Mouse (Mus musculus): ENCODE measurements around the gene Bsdc1. TPM values are rescaled to one million over a fixed set of nuclear protein-coding genes. Genes with fewer than 3 reads are reported as not detected.

Gene Bsdc1
- polyA plus RNA-seq, 1 experiment = 31.5 TPM

DNA sequence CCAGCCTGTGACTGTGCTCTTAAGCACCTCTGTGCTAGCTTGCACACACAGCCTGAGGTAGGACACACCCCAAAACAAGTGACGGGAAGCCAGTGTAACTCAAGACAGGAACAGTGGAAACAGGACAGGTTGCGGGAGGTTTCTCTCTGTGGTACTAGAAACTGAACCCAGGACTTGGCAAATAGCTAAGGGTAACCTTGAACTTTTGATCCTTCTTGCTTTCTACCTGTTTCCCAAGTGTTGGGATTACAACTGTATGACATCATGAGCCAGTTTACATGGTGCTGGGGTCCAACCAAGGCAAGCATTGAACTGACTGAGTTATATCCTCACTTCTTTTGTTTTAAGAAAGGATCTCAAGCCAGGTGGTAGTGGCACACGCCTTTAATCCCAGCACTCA lies 18.5 kb downstream of the Bsdc1 start:
- H3K4me1 ChIP-seq (ENCODE audit: control insufficient read depth, insufficient read depth, insufficient read length) = no peaks in the 10 kb centered on the region
- no peak overlapping the region for H3K27ac ChIP-seq (ENCODE audit: insufficient read depth, low read length)
- 95% methylated on average over 3 of the region's 3 CpGs for WGBS
- DNase-seq (ENCODE audit: low read depth in 1 of 2, low spot score in 2 of 2) = no peak
- no peaks in the 10 kb centered on the region for H3K27me3 ChIP-seq (ENCODE audit: control insufficient read depth, insufficient read depth, low read length)
- no peak for TF ChIP-seq POLR2A (IDR thresholded peaks at IDR 0.05; ENCODE audit: low read depth, low read length)
- no peak for TF ChIP-seq CTCF (IDR thresholded peaks at IDR 0.05; ENCODE audit: extremely low read depth, insufficient read depth, insufficient read length, insufficient replicate concordance)
- H3K36me3 ChIP-seq (ENCODE audit: control insufficient read depth, insufficient read depth, low read length) = peaks cover 32% of the 10 kb centered on the region
- H3K4me3 ChIP-seq (ENCODE audit: extremely low read depth, insufficient read depth, insufficient read length) = no peak overlapping the region

DNA sequence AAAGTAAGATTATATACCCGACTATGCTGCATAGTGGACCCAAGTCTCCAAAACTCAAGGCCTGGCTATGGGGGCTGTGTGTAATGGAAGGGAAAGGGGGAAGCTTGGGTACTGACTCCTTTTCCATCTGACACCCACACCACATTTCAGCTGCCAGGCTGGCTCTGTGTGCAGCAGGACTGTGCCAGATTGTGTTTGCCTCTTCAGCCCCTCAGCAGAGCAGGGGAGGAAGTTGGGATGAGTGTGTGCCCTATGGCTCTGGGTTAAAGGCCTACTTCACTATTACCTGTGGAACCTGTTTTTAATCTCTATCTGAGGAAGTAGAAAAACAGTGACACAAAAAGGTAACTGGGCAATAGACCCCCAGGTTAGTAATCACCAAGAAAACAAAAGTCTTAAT lies 19.7 kb downstream of the Bsdc1 start:
- no peak for DNase-seq (ENCODE audit: low read depth in 1 of 2, low spot score in 2 of 2)
- no peaks in the 10 kb centered on the region for H3K4me1 ChIP-seq (ENCODE audit: control insufficient read depth, insufficient read depth, insufficient read length)
- no peak for TF ChIP-seq CTCF (IDR thresholded peaks at IDR 0.05; ENCODE audit: extremely low read depth, insufficient read depth, insufficient read length, insufficient replicate concordance)
- no peaks in the 10 kb centered on the region for H3K27me3 ChIP-seq (ENCODE audit: control insufficient read depth, insufficient read depth, low read length)
- 90% methylated on average over 1 of the region's 1 CpGs for WGBS
- H3K27ac ChIP-seq (ENCODE audit: insufficient read depth, low read length) = no peak overlapping the region
- H3K4me3 ChIP-seq (ENCODE audit: extremely low read depth, insufficient read depth, insufficient read length) = no peak overlapping the region
- H3K36me3 ChIP-seq (ENCODE audit: control insufficient read depth, insufficient read depth, low read length) = peaks cover 36% of the 10 kb centered on the region

DNA sequence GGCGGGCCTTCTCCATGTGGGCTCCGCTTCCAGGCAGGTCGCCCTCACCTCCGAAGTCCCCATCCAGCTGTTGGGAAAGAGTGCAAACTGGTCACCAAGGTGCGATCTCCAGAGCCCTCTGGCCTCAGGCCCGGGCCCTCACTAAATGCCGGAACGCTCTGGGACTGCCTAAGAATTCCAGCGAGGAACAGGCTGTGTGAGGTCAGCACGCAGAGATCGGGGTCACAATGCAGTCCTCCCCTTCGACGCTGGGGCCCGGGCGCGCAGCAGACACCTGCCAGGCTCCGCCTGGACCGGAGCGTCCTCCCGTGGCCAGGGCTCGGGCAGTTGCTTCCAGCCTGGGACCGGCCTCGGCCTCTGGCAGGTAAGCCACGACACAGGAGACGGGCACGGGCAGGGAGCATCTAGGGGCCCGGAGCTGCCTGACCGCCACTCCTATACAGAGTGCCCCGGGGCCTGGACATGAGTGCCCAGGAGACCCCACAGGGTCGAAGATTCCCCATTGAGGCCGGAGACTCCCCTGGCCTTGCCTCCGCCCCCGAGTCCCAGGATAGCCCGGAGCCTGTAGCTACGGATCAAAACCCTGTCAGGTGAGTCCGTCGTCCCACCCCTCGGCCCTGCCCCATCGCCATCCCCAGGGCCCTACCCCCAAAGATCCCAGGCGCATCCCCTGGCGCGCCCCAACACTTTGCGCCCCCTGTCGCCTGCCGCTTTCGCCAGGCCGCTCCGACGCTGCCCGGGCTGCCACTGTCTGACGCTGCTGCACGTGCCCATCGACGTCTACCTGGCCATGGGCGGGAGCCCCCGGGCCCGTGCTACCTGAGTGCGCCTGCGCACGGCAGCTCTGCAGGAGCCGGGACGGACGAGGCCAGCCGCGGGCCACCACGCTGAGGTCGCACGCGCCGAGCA lies 29.8 kb downstream of the Bsdc1 start, which contains the start of the genes Tssk3 and Fam229a:
TSS of gene Tssk3 (minus strand) at position 51 of the 909 bp plus-strand sequence.
TSS of gene Fam229a (plus strand) at position 219 of the 909 bp plus-strand sequence.
- Histone ChIP-seq H3K36me3 (ENCODE audit: control insufficient read depth, insufficient read depth, low read length) (peaks cover 16% of the 10 kb centered on the region), H3K4me1 (ENCODE audit: control insufficient read depth, insufficient read depth, insufficient read length) (peaks cover 10% of the 10 kb centered on the region), H3K27me3 (ENCODE audit: control insufficient read depth, insufficient read depth, low read length) (peaks cover 1% of the 10 kb centered on the region; the same call in 1 of the 2 replicates), H3K27ac (ENCODE audit: insufficient read depth, low read length) (no peak within 1 kb of the TSS), H3K4me3 (ENCODE audit: extremely low read depth, insufficient read depth, insufficient read length) (0 out of 2 replicates have a peak within 1 kb of the TSS, but pooled peaks have one; percentile 1)
- no peak for DNase-seq (ENCODE audit: low read depth in 1 of 2, low spot score in 2 of 2)
- TF ChIP-seq POLR2A (IDR thresholded peaks at IDR 0.05; ENCODE audit: low read depth, low read length) (no peak), CTCF (IDR thresholded peaks at IDR 0.05; ENCODE audit: extremely low read depth, insufficient read depth, insufficient read length, insufficient replicate concordance) (no peak)
- WGBS = 32% methylated on average over 70 of the region's 70 CpGs

DNA sequence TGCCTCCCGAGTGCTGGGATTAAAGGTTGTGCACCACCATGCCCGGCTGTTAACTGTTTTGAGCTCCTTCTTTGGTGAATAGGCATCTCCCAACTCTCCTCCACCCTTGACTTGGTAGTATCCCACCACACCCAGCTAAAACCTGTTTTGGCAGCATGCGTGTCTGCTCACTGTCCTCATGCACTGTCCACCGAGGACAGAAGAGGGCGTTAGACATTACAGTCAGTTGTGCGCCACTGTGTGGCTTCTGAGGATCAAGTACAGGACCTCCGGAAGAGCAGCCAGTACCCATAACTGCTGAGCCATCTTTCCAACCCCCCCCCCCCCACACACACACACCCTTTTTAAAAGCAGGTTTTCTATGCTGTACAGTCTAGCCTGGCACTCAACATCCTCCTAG lies 33.3 kb downstream of the Bsdc1 start:
- no peak for DNase-seq (ENCODE audit: low read depth in 1 of 2, low spot score in 2 of 2)
- Histone ChIP-seq H3K36me3 (ENCODE audit: control insufficient read depth, insufficient read depth, low read length) (no peaks in the 10 kb centered on the region), H3K27ac (ENCODE audit: insufficient read depth, low read length) (no peak overlapping the region), H3K4me3 (ENCODE audit: extremely low read depth, insufficient read depth, insufficient read length) (no peak overlapping the region), H3K27me3 (ENCODE audit: control insufficient read depth, insufficient read depth, low read length) (peaks cover 1% of the 10 kb centered on the region; the same call in 1 of the 2 replicates), H3K4me1 (ENCODE audit: control insufficient read depth, insufficient read depth, insufficient read length) (peaks cover 20% of the 10 kb centered on the region)
- WGBS = 81% methylated on average over 7 of the region's 7 CpGs
- no peak for TF ChIP-seq CTCF (IDR thresholded peaks at IDR 0.05; ENCODE audit: extremely low read depth, insufficient read depth, insufficient read length, insufficient replicate concordance)
- no peak for TF ChIP-seq POLR2A (IDR thresholded peaks at IDR 0.05; ENCODE audit: low read depth, low read length)

DNA sequence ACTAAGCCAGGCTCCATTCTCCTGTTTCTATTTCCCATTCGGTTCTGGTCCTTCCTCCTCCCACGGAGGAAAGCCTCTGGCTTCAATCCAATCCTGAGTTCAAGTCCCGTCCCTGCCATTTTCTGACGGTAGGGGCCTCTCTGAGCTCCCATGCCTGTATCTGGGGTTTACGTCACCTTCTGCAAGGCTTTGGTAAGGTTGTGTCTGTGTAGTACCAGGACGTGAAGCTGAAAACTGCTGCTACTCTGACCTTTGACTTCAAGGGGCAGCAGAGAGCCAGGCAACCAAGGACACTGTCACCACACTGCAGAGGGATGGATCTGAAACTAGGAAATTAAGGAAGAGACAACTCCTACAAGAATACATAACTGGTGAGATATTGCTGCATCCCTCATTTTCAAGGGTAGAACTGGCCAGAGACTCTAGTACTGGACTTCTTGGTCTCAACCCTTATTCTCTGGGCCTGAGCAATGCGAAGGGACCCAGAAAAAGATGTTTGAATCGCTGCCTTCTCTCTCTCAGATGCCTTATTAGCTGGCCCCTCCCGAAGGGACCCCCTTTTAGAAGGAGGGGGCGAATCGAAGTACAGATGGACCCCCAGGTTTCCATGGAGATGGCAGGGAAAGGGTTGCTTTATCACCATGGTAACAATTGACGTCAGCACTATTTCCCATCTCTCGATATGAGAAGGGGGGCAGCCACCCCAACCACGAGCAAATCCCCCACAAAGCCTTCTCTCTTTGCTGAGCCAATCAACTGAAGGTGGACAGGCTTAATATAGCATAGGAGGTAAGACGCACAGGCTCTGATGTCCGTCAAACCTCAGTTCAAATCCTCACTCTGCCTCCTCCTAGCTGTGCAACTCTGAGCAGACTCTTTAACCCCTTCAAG lies 34.5 kb downstream of the Bsdc1 start:
- peaks cover 20% of the 10 kb centered on the region for H3K4me1 ChIP-seq (ENCODE audit: control insufficient read depth, insufficient read depth, insufficient read length)
- peak overlapping the region; percentile 59 for H3K27ac ChIP-seq (ENCODE audit: insufficient read depth, low read length)
- TF ChIP-seq CTCF (IDR thresholded peaks at IDR 0.05; ENCODE audit: extremely low read depth, insufficient read depth, insufficient read length, insufficient replicate concordance) = peak; percentile 33; the same call in 1 of the 2 replicates
- no peak for TF ChIP-seq POLR2A (IDR thresholded peaks at IDR 0.05; ENCODE audit: low read depth, low read length)
- WGBS = 25% methylated on average over 16 of the region's 16 CpGs
- H3K36me3 ChIP-seq (ENCODE audit: control insufficient read depth, insufficient read depth, low read length) = no peaks in the 10 kb centered on the region
- peak in 1 of 2 experiments; percentile 31 for DNase-seq (ENCODE audit: low read depth in 1 of 2, low spot score in 2 of 2)
- peaks cover 1% of the 10 kb centered on the region; the same call in 1 of the 2 replicates for H3K27me3 ChIP-seq (ENCODE audit: control insufficient read depth, insufficient read depth, low read length)
- peak overlapping the region; percentile 11; the same call in 1 of the 2 replicates for H3K4me3 ChIP-seq (ENCODE audit: extremely low read depth, insufficient read depth, insufficient read length)

DNA sequence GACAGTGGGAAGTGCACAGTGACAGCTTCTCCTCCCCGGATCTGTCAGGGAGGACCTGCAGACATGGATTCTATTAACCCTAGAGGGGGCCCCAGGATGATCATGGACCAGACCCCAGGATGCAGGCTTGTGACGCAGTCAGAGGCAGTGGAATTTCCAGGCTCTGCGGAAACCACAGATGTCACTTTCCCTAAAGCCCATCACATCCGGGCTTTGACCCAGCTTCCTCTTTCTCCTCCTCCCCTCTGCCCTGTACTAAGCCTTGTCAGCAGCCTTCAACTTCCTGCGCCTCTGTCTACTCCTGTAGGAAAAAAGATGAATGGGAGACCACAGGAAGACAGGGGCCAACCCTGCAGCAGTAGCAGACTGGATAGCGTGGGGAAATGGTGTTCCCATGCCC lies 35.2 kb downstream of the Bsdc1 start:
- peak overlapping the region; percentile 59 for H3K27ac ChIP-seq (ENCODE audit: insufficient read depth, low read length)
- TF ChIP-seq POLR2A (IDR thresholded peaks at IDR 0.05; ENCODE audit: low read depth, low read length) (no peak), CTCF (IDR thresholded peaks at IDR 0.05; ENCODE audit: extremely low read depth, insufficient read depth, insufficient read length, insufficient replicate concordance) (no peak)
- peak; percentile 22 to 58 for DNase-seq (ENCODE audit: low read depth in 1 of 2, low spot score in 2 of 2)
- peaks cover under 1% of the 10 kb centered on the region; the same call in 1 of the 2 replicates for H3K27me3 ChIP-seq (ENCODE audit: control insufficient read depth, insufficient read depth, low read length)
- WGBS = 3% methylated on average over 6 of the region's 6 CpGs
- peaks cover 17% of the 10 kb centered on the region for H3K4me1 ChIP-seq (ENCODE audit: control insufficient read depth, insufficient read depth, insufficient read length)
- no peaks in the 10 kb centered on the region for H3K36me3 ChIP-seq (ENCODE audit: control insufficient read depth, insufficient read depth, low read length)
- H3K4me3 ChIP-seq (ENCODE audit: extremely low read depth, insufficient read depth, insufficient read length) = peak overlapping the region; percentile 11; the same call in 1 of the 2 replicates
